Mouse (Mus musculus): ENCODE data around the gene Atf4.
A peak's percentile ranks its signal among the peaks of the same experiment; 100 is the strongest.

DNA sequence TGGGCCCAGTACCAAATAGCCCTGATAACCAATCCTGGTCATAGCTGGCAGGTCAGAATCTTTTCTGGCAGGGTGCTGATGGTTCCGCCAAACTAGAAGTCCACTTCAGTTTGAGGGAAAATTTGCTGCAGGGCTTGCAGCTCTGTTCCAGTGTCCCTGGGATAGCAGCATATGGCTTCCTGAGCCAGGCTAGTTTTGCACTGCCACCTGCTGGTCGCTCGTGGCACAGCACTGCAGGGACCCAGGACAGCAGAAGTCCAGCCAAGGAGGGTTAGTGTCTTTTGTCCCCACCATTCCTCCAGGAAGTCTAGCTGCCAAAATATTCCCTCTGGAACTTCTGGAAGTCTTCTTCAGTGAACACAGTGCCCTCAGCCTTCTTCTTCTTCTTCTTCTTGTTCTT, 5.7 kb downstream of the Atf4 start:
- no peak for TF ChIP-seq ZNF384 (IDR thresholded peaks at IDR 0.05; ENCODE audit: low read depth, low read length)
- TF ChIP-seq CHD2 (IDR thresholded peaks at IDR 0.05; ENCODE audit: low read depth, low read length): no peak
- TF ChIP-seq HCFC1 (IDR thresholded peaks at IDR 0.05; ENCODE audit: borderline replicate concordance, insufficient read depth, low read length): no peak
- TF ChIP-seq ZC3H11A (IDR thresholded peaks at IDR 0.05; ENCODE audit: borderline replicate concordance, low read depth, low read length): peak; percentile 25; the same call in 1 of the 2 replicates
